Mouse (Mus musculus) layer of hippocampus, postnatal 25 days (tissue): ENCODE measurements around the gene Slc22a27. TPM values are rescaled to one million over a fixed set of nuclear protein-coding genes. Genes with fewer than 3 reads are reported as not detected.
"Not testable (repeated sequence)": the region's sequence is repeated elsewhere in the genome, so short reads cannot be mapped to it uniquely, and the experiment has no call there.

Experiments used
- DNase-seq, 2 experiments: peaks; one replicate each; pipeline ENCODE4 v3.0.0; 2022; ENCODE audit warnings: mixed read lengths in 2 of 2, low spot score in 1 of 2; ENCODE audit errors: extremely low spot score in 1 of 2
- microRNA-seq, 2 experiments: library from miRNA; unstranded; fragments of <30 nt; microRNA quantifications; one replicate each; pipeline ENCODE4 v1.2.0; 2021
- total RNA-seq, 2 experiments: library from RNA; stranded (reverse); gene quantifications; 2 replicates each; pipeline ENCODE4 v1.2.3; 2021

The Slc22a27 gene
- total RNA-seq: not detected

DNA sequence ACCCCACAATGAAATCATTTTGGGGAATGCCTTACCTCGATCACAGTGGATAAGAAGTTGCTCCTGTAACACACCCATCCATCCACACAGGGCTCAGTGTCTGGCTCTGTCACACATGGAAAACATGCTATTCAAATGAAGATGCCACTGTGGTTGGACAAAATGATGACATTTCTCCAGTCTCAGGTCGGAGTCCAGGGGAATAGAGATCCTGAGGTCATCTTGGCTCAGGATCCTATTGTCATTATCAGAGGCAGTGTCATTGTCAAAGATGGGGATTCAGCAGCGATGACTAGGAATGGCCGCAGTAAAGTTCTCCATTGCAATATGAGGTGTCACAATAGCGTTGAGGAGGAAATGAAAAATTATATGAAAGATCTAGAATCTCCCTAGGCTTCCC lies at the start of gene Slc22a27:
Slc22a27 (minus strand) TSS at position 101 of the 400 bp plus-strand sequence.
- DNase-seq: not testable (repeated sequence)

DNA sequence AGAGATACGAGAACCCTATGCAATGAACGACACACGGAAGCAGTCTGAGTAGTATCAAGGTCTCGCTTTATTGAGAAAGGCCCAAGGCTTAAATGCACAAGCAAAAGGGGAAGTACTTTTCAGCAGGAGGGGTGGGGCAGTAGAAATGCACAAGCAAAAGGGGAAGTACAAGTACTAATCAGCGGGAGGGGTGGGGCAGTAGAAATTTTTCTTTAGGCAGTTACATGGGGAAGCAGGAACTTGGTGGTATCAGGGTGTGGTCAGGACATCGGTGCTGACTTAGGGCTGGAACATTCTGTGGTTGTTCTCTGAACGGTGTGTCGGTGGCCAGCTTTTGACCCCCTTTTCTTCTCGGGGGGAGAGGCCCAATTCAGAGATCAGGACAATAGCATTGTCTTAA lies 45.8 kb upstream of the Slc22a27 start:
- not testable (repeated sequence) for DNase-seq

DNA sequence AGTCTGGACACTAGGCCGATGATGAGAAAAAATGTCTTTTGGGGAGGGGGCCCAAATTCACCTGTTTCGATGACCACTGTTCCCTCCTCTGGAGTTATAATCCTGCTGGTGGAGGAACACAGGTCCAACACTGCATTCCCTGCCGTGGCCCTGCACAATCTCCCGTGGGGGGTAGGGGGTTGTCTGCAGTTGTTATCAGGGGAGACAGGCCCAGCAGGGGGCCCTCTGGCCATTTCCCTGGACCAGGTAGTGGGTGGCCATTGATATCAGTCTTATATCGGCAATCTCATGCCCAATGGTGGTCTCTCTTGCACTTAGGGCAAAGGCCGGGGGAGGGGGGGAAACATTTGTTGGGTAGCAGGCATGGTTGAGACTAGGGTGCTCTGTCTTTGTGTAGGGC lies 43.3 kb upstream of the Slc22a27 start:
- DNase-seq: not testable (repeated sequence)

DNA sequence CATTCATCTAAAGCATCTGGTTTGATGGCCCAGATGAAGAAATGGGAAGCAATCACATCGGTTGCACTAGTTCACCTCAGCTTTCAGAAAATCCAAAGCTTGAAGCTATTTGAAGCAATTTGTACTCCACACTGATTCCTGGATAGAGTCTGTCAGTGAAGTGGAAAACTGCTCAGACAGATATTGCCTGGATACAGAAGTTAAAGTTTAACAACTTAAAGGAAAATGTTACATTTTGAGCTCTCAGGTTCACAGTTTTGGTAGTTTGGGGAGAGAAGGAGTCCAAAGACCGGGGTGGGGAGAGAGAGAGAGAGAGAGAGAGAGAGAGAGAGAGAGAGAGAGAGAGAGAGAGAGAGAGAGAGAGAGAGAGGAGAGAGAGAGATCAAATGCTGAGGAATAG lies 2.9 kb upstream of the Slc22a27 start:
- DNase-seq: no peak

DNA sequence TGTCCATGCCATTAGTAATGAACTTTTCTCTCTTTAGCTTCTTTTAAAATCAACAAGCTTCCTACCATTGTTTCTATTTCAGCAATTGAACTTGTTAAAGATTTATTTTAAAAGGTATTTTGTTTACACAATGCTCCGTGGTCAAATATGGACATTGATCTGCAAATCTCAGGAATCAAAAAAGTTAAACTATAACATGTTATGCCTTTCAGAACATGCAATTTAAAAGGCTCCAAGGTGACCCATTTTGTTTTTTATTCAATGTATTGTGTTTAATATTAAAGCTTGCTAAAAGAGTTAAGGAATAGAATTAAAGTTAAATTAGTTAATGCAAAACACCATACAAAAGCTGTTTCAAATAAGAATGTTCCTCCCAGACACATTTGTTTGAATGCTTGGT lies 723 bp upstream of the Slc22a27 start:
- not testable (repeated sequence) for DNase-seq

DNA sequence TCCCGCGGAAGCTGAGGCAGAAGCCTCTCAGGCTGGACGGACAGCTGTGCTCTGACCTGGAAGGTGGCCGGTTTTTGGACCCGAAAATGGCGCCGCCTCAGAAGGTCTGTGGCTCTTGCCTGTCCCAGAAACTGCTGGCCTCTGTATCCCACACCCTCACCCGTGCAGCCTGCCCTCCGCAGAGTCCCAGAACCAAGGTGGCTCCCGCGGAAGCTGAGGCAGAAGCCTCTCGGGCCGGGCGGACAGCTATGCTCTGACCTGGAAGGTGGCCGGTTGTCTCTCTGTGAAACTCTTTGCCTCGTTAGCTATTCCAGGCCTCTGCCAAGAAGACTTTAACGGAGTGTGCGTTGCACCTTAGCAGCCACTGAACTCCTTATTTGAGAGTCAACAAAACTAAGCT lies 26.4 kb downstream of the Slc22a27 start:
- DNase-seq: not testable (repeated sequence)

DNA sequence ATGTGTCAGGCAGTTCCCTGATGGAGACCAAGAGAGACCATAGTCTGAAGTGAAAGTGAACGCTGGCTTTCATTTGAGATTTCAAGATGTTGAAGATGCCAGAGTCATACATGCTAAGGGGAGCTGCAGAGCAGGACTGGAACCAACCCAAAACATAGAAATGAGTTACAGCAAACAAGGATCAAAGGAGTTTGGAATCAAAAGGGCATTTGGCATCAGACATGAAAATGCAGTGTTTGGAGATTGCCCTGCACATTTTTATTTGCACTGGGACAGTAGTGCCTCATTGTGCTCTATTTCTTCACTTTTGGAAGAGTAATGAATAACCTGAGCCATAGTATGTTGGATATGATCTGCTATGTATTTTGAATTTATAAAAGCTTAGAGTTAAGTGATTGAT lies 89.2 kb downstream of the Slc22a27 start:
- no peak for DNase-seq

DNA sequence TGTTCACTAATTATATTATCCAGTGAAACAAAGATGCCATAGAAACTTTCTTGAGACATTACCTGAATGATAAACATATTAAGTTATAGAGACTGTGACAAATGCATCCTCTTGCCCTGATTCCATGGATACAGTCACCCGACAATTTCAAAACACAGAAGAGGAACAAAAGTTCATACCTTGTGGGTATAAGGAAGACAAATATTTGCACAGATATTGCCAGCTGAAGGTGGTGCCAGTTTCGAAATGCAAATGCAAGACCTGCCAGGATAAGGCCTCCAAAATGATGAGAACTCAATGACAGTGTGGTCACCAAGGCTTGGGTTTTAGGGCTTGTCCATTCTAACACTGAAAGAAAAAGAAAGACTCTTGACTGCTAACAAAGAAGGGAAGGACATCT lies 136.0 kb downstream of the Slc22a27 start:
- no peak for DNase-seq

Small RNA genes within 50 kb of the gene (microRNA-seq; reads per million reads assigned to microRNA genes)
- 0 reads per million in 2 experiments for gene Gm24951

Other genes with a start within 250 kb of the Slc22a27 start
- gene Slc22a26, start 163.4 kb downstream of the Slc22a27 start, total RNA-seq: not detected
- gene Slc22a28, start 166.0 kb upstream of the Slc22a27 start, total RNA-seq: not detected